Mouse (Mus musculus): Measurements from ENCODE around the gene Rgcc.
A peak's percentile ranks its signal among the peaks of the same experiment; 100 is the strongest.

Rgcc gene

GRCm38 (mm10) chr14:79301466-79301875 lies at the start of gene Rgcc:
Gene Rgcc, minus strand, starts transcription at chr14:79301645.
- peak; percentile 100 for DNase-seq

GRCm38 (mm10) chr14:79346384-79346783 lies 44.9 kb upstream of the Rgcc start:
- DNase-seq: no peak

GRCm38 (mm10) chr14:79335613-79336012 lies 34.2 kb upstream of the Rgcc start:
- no peak for DNase-seq

- no peak for DNase-seq
Observed at GRCm38 (mm10) chr14:79331936-79332335, 30.5 kb upstream of the Rgcc start.

- DNase-seq: peak; percentile 50
Observed at GRCm38 (mm10) chr14:79330944-79331561, 29.6 kb upstream of the Rgcc start.

- peak; percentile 53 for DNase-seq
Observed at GRCm38 (mm10) chr14:79327033-79327432, 25.6 kb upstream of the Rgcc start.

- DNase-seq: no peak
Observed at GRCm38 (mm10) chr14:79324112-79324840, 22.8 kb upstream of the Rgcc start.

GRCm38 (mm10) chr14:79321881-79322280 lies 20.4 kb upstream of the Rgcc start:
- no peak for DNase-seq

- DNase-seq: peak; percentile 76
Observed at GRCm38 (mm10) chr14:79321152-79321551, 19.7 kb upstream of the Rgcc start.

- DNase-seq: no peak
Observed at GRCm38 (mm10) chr14:79317602-79318001, 16.2 kb upstream of the Rgcc start.

GRCm38 (mm10) chr14:79315877-79316276 lies 14.4 kb upstream of the Rgcc start:
- DNase-seq: peak; percentile 62

- peak; percentile 40 for DNase-seq
Observed at GRCm38 (mm10) chr14:79314245-79315010, 13.0 kb upstream of the Rgcc start.

GRCm38 (mm10) chr14:79313439-79314175 lies 12.2 kb upstream of the Rgcc start:
- DNase-seq: no peak

- DNase-seq: no peak
Observed at GRCm38 (mm10) chr14:79312719-79313118, 11.3 kb upstream of the Rgcc start.

GRCm38 (mm10) chr14:79311918-79312454 lies 10.5 kb upstream of the Rgcc start:
- no peak for DNase-seq

GRCm38 (mm10) chr14:79309115-79309514 lies 7.7 kb upstream of the Rgcc start:
- no peak for DNase-seq

- DNase-seq: no peak
Observed at GRCm38 (mm10) chr14:79308364-79308763, 6.9 kb upstream of the Rgcc start.

GRCm38 (mm10) chr14:79307908-79308307 lies 6.5 kb upstream of the Rgcc start:
- no peak for DNase-seq

GRCm38 (mm10) chr14:79307138-79307537 lies 5.7 kb upstream of the Rgcc start:
- no peak for DNase-seq

GRCm38 (mm10) chr14:79304873-79305464 lies 3.5 kb upstream of the Rgcc start:
- DNase-seq: no peak

GRCm38 (mm10) chr14:79303150-79303549 lies 1.7 kb upstream of the Rgcc start:
- no peak for DNase-seq

- no peak for DNase-seq
Observed at GRCm38 (mm10) chr14:79300641-79301350, 649 bp downstream of the Rgcc start.
